Mouse (Mus musculus): Measurements from ENCODE around the gene Sync.

- TF ChIP-seq CTCF (IDR thresholded peaks at IDR 0.05; ENCODE audit: low read depth, low read length) (no peak), POLR2A (IDR thresholded peaks at IDR 0.05; ENCODE audit: borderline replicate concordance, low read depth, low read length) (no peak)
Measured at GRCm38 (mm10) chr4:129242761-129243160, 44.7 kb upstream of the Sync start.
